Mouse (Mus musculus) heart, postnatal 0 days (tissue): ENCODE measurements around the gene Rcor2.

ENCODE experiments used
- CTCF ChIP-seq: IDR thresholded peaks from 2 replicates; pipeline ENCODE4 v1.5.1; 2016; ENCODE audit warnings: antibody characterized with exemption, control low read depth, low read depth
- EP300 ChIP-seq: IDR thresholded peaks from 2 replicates; pipeline ENCODE4 v1.6.1; 2016; ENCODE audit warnings: antibody characterized with exemption, low read depth

DNA sequence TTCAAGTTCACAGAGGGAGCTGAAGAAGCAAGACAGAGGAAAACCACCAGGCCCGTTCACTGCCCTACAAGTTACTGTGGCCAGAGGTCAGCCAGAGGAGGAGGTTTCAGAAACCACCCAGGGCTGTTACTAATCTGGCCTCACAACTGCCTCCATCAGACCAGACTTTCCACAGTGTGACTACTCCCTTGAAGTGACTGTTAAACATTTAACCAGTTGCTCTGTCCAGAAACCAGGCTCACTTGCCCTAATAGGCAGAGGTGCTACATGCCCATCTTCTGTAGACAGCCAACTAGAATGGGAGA, 35.3 kb downstream of the Rcor2 start:
- TF ChIP-seq EP300 (no peak), CTCF (no peak)
